Mouse (Mus musculus) left cerebral cortex, adult 11 months (tissue): Measurements from ENCODE around the gene Dusp15.

Source experiments
- DNase-seq: peaks from one replicate; pipeline ENCODE4 v3.0.0; 2022; ENCODE audit warnings: low spot score

Gene Dusp15

GRCm38 (mm10) chr2:152931456-152932160 is 19.9 kb downstream of the Dusp15 start:
- DNase-seq, result no peak

GRCm38 (mm10) chr2:152930276-152930675 is 21.2 kb downstream of the Dusp15 start:
- DNase-seq, result no peak

- no peak for DNase-seq
Measured at GRCm38 (mm10) chr2:152928988-152929370, 22.5 kb downstream of the Dusp15 start.

GRCm38 (mm10) chr2:152928219-152928987 is 23.1 kb downstream of the Dusp15 start:
- DNase-seq, result no peak

- DNase-seq, result no peak
Measured at GRCm38 (mm10) chr2:152927371-152927770, 24.1 kb downstream of the Dusp15 start.

- DNase-seq, result no peak
Measured at GRCm38 (mm10) chr2:152926896-152927295, 24.6 kb downstream of the Dusp15 start.

- DNase-seq, result no peak
Measured at GRCm38 (mm10) chr2:152925189-152925872, 26.2 kb downstream of the Dusp15 start.

- DNase-seq, result no peak
Measured at GRCm38 (mm10) chr2:152924543-152924942, 27.0 kb downstream of the Dusp15 start.

GRCm38 (mm10) chr2:152924128-152924527 is 27.4 kb downstream of the Dusp15 start:
- no peak for DNase-seq

- no peak for DNase-seq
Measured at GRCm38 (mm10) chr2:152923621-152924020, 27.9 kb downstream of the Dusp15 start.

GRCm38 (mm10) chr2:152922376-152922775 is 29.1 kb downstream of the Dusp15 start:
- no peak for DNase-seq

GRCm38 (mm10) chr2:152917671-152918070 is 33.8 kb downstream of the Dusp15 start:
- DNase-seq, result no peak

- DNase-seq, result no peak
Measured at GRCm38 (mm10) chr2:152916111-152916510, 35.4 kb downstream of the Dusp15 start.

GRCm38 (mm10) chr2:152915453-152915852 is 36.0 kb downstream of the Dusp15 start:
- no peak for DNase-seq

- peak; percentile 78 for DNase-seq
Measured at GRCm38 (mm10) chr2:152914310-152915120, 37.0 kb downstream of the Dusp15 start.

- no peak for DNase-seq
Measured at GRCm38 (mm10) chr2:152913471-152913870, 38.0 kb downstream of the Dusp15 start.

- DNase-seq, result no peak
Measured at GRCm38 (mm10) chr2:152911432-152911831, 40.1 kb downstream of the Dusp15 start.

- DNase-seq, result no peak
Measured at GRCm38 (mm10) chr2:152911031-152911430, 40.5 kb downstream of the Dusp15 start, which contains the start of gene Mylk2. TSS of gene Mylk2 (plus strand) at chr2:152911352.

GRCm38 (mm10) chr2:152909848-152910247 is 41.6 kb downstream of the Dusp15 start:
- DNase-seq, result no peak

- no peak for DNase-seq
Measured at GRCm38 (mm10) chr2:152907114-152907943, 44.2 kb downstream of the Dusp15 start.
